Mouse (Mus musculus): ENCODE results near the gene Grik4. TPM values are rescaled to one million over a fixed set of nuclear protein-coding genes. Genes with fewer than 3 reads are reported as not detected.
A peak's percentile ranks its signal among the peaks of the same experiment; 100 is the strongest.

Gene Grik4
- polyA plus RNA-seq, 1 experiment from 2014 or later, result 1.9 TPM

GRCm38 (mm10) chr9:42597525-42597924 is 346.8 kb downstream of the Grik4 start:
- H3K4me3 ChIP-seq (ENCODE audit: low read length), result no peak overlapping the region
- no peak overlapping the region for H3K9ac ChIP-seq (ENCODE audit: low read depth, low read length)
- WGBS, result 65% methylated on average over 9 of the region's 9 CpGs
- no peaks in the 10 kb centered on the region for H3K9me3 ChIP-seq (ENCODE audit: control insufficient read depth, low read length)
- H3K4me1 ChIP-seq (ENCODE audit: control insufficient read depth, insufficient read depth, low read length), result no peaks in the 10 kb centered on the region
- no peak overlapping the region for H3K27ac ChIP-seq (ENCODE audit: low read depth, low read length)
- H3K4me2 ChIP-seq (replicated peaks; ENCODE audit: low read depth, low read length), result no peak overlapping the region
- ATAC-seq (ENCODE audit: low FRiP score, low TSS enrichment), result no peak
- H3K27me3 ChIP-seq (ENCODE audit: control insufficient read depth, insufficient read depth, low read length), result no peaks in the 10 kb centered on the region
- no peaks in the 10 kb centered on the region for H3K36me3 ChIP-seq (ENCODE audit: control insufficient read depth, insufficient read depth, low read length)

DNA sequence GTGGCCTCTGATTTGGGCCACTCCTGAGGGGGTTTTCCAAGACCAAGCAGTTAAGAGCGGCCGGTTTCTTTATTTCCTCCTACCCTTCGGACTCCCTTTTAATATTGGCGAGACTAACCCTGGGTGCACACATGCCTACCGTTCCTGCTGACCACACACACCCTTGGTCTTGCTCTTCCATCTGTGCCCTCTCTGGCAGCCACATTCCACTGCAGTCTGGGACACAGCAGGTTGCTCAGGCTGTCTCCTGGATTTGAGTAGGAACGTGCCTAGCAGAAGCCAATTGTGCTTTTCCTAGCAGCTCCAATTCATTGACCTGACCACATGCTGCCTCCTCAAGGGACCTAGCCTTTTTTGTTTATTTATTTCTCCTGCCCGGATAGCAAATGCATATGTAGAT is 365.8 kb downstream of the Grik4 start:
- H3K27me3 ChIP-seq (ENCODE audit: control insufficient read depth, insufficient read depth, low read length), result no peaks in the 10 kb centered on the region
- H3K4me3 ChIP-seq (ENCODE audit: low read length), result no peak overlapping the region
- ATAC-seq (ENCODE audit: low FRiP score, low TSS enrichment), result no peak
- no peaks in the 10 kb centered on the region for H3K9me3 ChIP-seq (ENCODE audit: control insufficient read depth, low read length)
- WGBS, result 83% methylated on average over 7 of the region's 7 CpGs
- H3K4me1 ChIP-seq (ENCODE audit: control insufficient read depth, insufficient read depth, low read length), result no peaks in the 10 kb centered on the region
- no peak overlapping the region for H3K4me2 ChIP-seq (replicated peaks; ENCODE audit: low read depth, low read length)
- H3K27ac ChIP-seq (ENCODE audit: low read depth, low read length), result no peak overlapping the region
- no peaks in the 10 kb centered on the region for H3K36me3 ChIP-seq (ENCODE audit: control insufficient read depth, insufficient read depth, low read length)
- H3K9ac ChIP-seq (ENCODE audit: low read depth, low read length), result no peak overlapping the region

DNA sequence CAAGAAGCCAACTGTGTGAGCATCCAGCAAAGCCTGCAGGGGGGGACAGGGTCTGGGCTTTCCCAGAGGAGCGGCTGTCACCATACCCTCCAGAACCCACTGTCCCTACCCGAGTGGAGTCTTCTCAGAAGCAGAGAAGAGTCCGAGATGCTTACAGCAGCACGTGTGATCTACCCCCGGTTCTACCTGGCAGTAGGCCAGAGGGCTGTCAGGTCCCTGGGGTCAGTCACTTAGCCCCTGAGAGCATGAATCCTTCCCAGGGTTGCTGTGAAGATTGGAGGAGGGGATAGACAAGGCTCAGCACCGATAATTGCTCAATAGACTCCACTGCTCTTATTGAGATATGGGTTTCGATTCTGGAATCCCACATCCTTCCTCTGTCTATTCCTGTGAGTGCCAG is 366.2 kb downstream of the Grik4 start:
- H3K27me3 ChIP-seq (ENCODE audit: control insufficient read depth, insufficient read depth, low read length), result no peaks in the 10 kb centered on the region
- H3K4me1 ChIP-seq (ENCODE audit: control insufficient read depth, insufficient read depth, low read length), result no peaks in the 10 kb centered on the region
- H3K27ac ChIP-seq (ENCODE audit: low read depth, low read length), result no peak overlapping the region
- no peak overlapping the region for H3K4me3 ChIP-seq (ENCODE audit: low read length)
- H3K9ac ChIP-seq (ENCODE audit: low read depth, low read length), result no peak overlapping the region
- no peaks in the 10 kb centered on the region for H3K36me3 ChIP-seq (ENCODE audit: control insufficient read depth, insufficient read depth, low read length)
- ATAC-seq (ENCODE audit: low FRiP score, low TSS enrichment), result no peak
- no peak overlapping the region for H3K4me2 ChIP-seq (replicated peaks; ENCODE audit: low read depth, low read length)
- H3K9me3 ChIP-seq (ENCODE audit: control insufficient read depth, low read length), result no peaks in the 10 kb centered on the region
- 71% methylated on average over 7 of the region's 7 CpGs for WGBS

DNA sequence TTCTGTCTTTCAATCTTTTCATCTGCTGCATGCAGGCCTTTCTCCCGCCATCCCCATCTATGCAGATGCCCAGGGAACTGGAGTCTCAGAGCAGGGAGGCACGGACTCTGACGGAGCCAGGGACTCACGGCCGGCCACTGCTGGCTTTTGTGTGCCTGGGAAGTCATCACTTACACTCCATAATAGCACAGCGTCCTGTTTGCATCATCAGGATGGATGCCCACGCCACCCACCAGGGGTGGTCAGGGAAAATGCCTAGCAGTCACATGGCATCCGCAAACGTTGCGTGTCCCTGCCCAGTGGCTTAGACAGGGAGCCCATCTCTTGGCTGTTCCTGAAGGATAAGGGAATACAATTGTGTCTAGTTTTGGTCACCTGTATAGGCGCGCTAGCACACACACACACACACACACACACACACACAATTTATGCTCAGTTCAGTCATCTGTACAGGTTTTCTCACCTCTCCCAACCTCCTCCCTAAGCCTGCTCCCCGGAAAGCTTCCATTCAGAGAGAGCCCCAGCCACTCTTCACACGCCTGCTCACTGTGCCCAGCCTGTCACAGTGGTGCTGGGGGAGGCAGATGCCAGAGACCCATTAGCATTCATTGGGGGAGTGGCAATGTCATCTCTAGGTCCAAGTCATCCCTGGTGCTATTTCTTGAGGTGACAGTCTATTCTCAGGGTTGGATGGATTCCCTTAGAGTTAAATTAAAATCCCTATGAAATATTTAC is 370.5 kb downstream of the Grik4 start:
- no peaks in the 10 kb centered on the region for H3K36me3 ChIP-seq (ENCODE audit: control insufficient read depth, insufficient read depth, low read length)
- 36% methylated on average over 14 of the region's 14 CpGs for WGBS
- H3K4me1 ChIP-seq (ENCODE audit: control insufficient read depth, insufficient read depth, low read length), result no peaks in the 10 kb centered on the region
- H3K27me3 ChIP-seq (ENCODE audit: control insufficient read depth, insufficient read depth, low read length), result no peaks in the 10 kb centered on the region
- no peak overlapping the region for H3K4me3 ChIP-seq (ENCODE audit: low read length)
- H3K9me3 ChIP-seq (ENCODE audit: control insufficient read depth, low read length), result no peaks in the 10 kb centered on the region
- H3K4me2 ChIP-seq (replicated peaks; ENCODE audit: low read depth, low read length), result no peak overlapping the region
- no peak overlapping the region; the same call in 1 of the 2 replicates for H3K9ac ChIP-seq (ENCODE audit: low read depth, low read length)
- H3K27ac ChIP-seq (ENCODE audit: low read depth, low read length), result no peak overlapping the region
- ATAC-seq (ENCODE audit: low FRiP score, low TSS enrichment), result no peak

DNA sequence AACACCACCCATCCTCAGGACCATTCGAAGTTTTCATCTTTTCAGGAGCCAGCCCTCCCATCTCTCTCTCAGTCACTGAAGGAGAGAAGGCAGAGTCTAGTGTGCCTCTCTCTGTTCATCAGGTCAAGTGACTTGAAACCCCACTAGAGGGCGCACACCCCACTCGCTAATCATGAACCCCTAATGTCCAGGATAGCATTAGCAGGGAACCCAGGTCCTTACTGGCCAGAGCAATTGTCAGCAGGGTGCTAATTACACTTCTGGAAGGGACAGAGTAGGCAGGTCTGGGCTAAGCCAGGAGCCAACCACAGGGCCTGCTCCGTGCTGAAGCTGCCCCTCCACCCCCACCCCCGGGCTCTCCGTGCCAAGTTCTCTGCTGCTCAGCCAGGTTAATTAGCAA is 371.1 kb downstream of the Grik4 start:
- H3K4me3 ChIP-seq (ENCODE audit: low read length), result no peak overlapping the region
- ATAC-seq (ENCODE audit: low FRiP score, low TSS enrichment), result peak; percentile 86
- H3K27me3 ChIP-seq (ENCODE audit: control insufficient read depth, insufficient read depth, low read length), result no peaks in the 10 kb centered on the region
- no peak overlapping the region for H3K4me2 ChIP-seq (replicated peaks; ENCODE audit: low read depth, low read length)
- WGBS, result 10% methylated on average over 6 of the region's 6 CpGs
- H3K9me3 ChIP-seq (ENCODE audit: control insufficient read depth, low read length), result no peaks in the 10 kb centered on the region
- no peaks in the 10 kb centered on the region for H3K36me3 ChIP-seq (ENCODE audit: control insufficient read depth, insufficient read depth, low read length)
- H3K9ac ChIP-seq (ENCODE audit: low read depth, low read length), result no peak overlapping the region
- no peak overlapping the region for H3K27ac ChIP-seq (ENCODE audit: low read depth, low read length)
- no peaks in the 10 kb centered on the region for H3K4me1 ChIP-seq (ENCODE audit: control insufficient read depth, insufficient read depth, low read length)

DNA sequence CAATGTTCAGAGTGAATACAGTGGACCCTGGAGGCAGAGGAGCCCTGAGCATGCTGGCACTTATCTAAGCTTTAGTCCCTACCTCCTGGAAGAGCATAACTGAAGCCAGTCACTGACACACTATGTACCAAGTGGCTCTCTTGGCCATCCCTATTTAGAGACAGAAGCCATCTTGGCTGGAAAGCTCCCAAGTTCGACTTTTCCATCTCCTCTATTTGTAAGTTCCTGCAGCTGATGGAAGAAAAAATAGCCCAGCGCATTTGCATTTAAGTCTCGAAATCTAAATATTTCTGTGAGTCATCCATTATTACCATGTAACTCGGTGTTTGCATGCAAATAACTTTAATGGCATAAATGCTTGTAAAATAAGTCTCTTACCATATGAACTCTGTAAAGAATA is 378.4 kb downstream of the Grik4 start:
- Histone ChIP-seq H3K9me3 (ENCODE audit: control insufficient read depth, low read length) (no peaks in the 10 kb centered on the region), H3K36me3 (ENCODE audit: control insufficient read depth, insufficient read depth, low read length) (no peaks in the 10 kb centered on the region), H3K4me1 (ENCODE audit: control insufficient read depth, insufficient read depth, low read length) (no peaks in the 10 kb centered on the region), H3K27ac (ENCODE audit: low read depth, low read length) (no peak overlapping the region), H3K4me3 (ENCODE audit: low read length) (no peak overlapping the region), H3K9ac (ENCODE audit: low read depth, low read length) (no peak overlapping the region), H3K4me2 (replicated peaks; ENCODE audit: low read depth, low read length) (no peak overlapping the region), H3K27me3 (ENCODE audit: control insufficient read depth, insufficient read depth, low read length) (no peaks in the 10 kb centered on the region)
- ATAC-seq (ENCODE audit: low FRiP score, low TSS enrichment), result no peak
- 91% methylated on average over 4 of the region's 4 CpGs for WGBS

DNA sequence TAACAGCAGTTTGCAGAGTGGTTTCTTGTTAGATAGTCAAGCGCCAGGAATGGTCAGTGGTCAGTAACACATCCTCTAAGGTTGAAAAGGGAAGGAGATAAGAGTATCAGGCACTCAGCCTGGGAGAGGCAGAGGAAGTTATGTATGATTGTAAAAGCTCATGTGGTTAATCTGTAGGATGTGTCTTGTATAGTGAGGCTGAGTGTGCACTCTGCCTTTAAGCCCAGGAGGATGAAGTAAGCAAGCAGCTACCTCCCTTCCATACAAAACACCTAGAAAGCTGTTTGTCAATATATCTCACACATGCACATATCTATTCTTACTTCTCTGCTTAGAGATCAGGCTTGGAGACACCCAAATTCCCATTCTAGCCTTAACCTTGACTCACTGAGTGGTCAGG is 389.1 kb downstream of the Grik4 start:
- H3K27me3 ChIP-seq (ENCODE audit: control insufficient read depth, insufficient read depth, low read length), result no peaks in the 10 kb centered on the region
- H3K9ac ChIP-seq (ENCODE audit: low read depth, low read length), result no peak overlapping the region
- ATAC-seq (ENCODE audit: low FRiP score, low TSS enrichment), result no peak
- no peak overlapping the region for H3K4me2 ChIP-seq (replicated peaks; ENCODE audit: low read depth, low read length)
- H3K9me3 ChIP-seq (ENCODE audit: control insufficient read depth, low read length), result 0 out of 2 replicates have a peak, but pooled peaks cover 3% of the 10 kb centered on the region
- 96% methylated on average over 1 of the region's 1 CpGs for WGBS
- no peaks in the 10 kb centered on the region for H3K36me3 ChIP-seq (ENCODE audit: control insufficient read depth, insufficient read depth, low read length)
- no peaks in the 10 kb centered on the region for H3K4me1 ChIP-seq (ENCODE audit: control insufficient read depth, insufficient read depth, low read length)
- H3K27ac ChIP-seq (ENCODE audit: low read depth, low read length), result no peak overlapping the region
- H3K4me3 ChIP-seq (ENCODE audit: low read length), result no peak overlapping the region

GRCm38 (mm10) chr9:42550116-42550515 is 394.2 kb downstream of the Grik4 start:
- Histone ChIP-seq H3K9ac (ENCODE audit: low read depth, low read length) (no peak overlapping the region), H3K4me1 (ENCODE audit: control insufficient read depth, insufficient read depth, low read length) (no peaks in the 10 kb centered on the region), H3K27me3 (ENCODE audit: control insufficient read depth, insufficient read depth, low read length) (no peaks in the 10 kb centered on the region), H3K4me2 (replicated peaks; ENCODE audit: low read depth, low read length) (no peak overlapping the region), H3K9me3 (ENCODE audit: control insufficient read depth, low read length) (no peaks in the 10 kb centered on the region), H3K27ac (ENCODE audit: low read depth, low read length) (no peak overlapping the region), H3K4me3 (ENCODE audit: low read length) (no peak overlapping the region), H3K36me3 (ENCODE audit: control insufficient read depth, insufficient read depth, low read length) (no peaks in the 10 kb centered on the region)
- ATAC-seq (ENCODE audit: low FRiP score, low TSS enrichment), result no peak
- WGBS, result 15% methylated on average over 13 of the region's 13 CpGs

- no peaks in the 10 kb centered on the region for H3K27me3 ChIP-seq (ENCODE audit: control insufficient read depth, insufficient read depth, low read length)
- no peak for ATAC-seq (ENCODE audit: low FRiP score, low TSS enrichment)
- no peaks in the 10 kb centered on the region for H3K9me3 ChIP-seq (ENCODE audit: control insufficient read depth, low read length)
- no peak overlapping the region for H3K9ac ChIP-seq (ENCODE audit: low read depth, low read length)
- no peak overlapping the region for H3K27ac ChIP-seq (ENCODE audit: low read depth, low read length)
- no peak overlapping the region for H3K4me2 ChIP-seq (replicated peaks; ENCODE audit: low read depth, low read length)
- H3K4me1 ChIP-seq (ENCODE audit: control insufficient read depth, insufficient read depth, low read length), result no peaks in the 10 kb centered on the region
- no peak overlapping the region for H3K4me3 ChIP-seq (ENCODE audit: low read length)
- no peaks in the 10 kb centered on the region for H3K36me3 ChIP-seq (ENCODE audit: control insufficient read depth, insufficient read depth, low read length)
- 32% methylated on average over 7 of the region's 7 CpGs for WGBS
These were observed 395.3 kb downstream of the Grik4 start for GRCm38 (mm10) chr9:42548981-42549380.

Measured in kidney, embryonic 14.5 days (tissue).